Mouse (Mus musculus): ENCODE measurements around the gene Cysltr1.

The Cysltr1 gene

DNA sequence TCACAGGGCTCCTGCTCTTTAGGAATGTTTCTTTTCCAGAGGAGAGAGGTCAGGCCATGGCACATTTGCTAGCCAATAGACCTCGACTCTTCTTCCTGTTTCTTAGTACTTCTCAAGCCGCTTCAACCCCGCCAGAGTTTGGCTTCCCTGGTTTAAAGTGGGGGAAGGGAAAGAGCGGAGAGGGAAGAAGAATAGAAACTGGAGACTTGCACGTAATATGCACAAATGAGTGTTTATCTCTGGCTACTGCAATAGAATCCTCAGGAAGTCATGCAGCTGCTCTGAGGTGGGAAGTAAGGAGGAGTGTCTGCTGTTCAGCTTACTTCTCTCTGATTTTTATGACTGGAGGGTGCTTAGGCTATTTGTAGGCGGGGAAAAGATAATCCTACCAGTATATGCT is at the start of gene Cysltr1:
Cysltr1 (minus strand) TSS at position 294 of the 400 bp plus-strand sequence.
- no peak for DNase-seq (ENCODE audit: low spot score)

DNA sequence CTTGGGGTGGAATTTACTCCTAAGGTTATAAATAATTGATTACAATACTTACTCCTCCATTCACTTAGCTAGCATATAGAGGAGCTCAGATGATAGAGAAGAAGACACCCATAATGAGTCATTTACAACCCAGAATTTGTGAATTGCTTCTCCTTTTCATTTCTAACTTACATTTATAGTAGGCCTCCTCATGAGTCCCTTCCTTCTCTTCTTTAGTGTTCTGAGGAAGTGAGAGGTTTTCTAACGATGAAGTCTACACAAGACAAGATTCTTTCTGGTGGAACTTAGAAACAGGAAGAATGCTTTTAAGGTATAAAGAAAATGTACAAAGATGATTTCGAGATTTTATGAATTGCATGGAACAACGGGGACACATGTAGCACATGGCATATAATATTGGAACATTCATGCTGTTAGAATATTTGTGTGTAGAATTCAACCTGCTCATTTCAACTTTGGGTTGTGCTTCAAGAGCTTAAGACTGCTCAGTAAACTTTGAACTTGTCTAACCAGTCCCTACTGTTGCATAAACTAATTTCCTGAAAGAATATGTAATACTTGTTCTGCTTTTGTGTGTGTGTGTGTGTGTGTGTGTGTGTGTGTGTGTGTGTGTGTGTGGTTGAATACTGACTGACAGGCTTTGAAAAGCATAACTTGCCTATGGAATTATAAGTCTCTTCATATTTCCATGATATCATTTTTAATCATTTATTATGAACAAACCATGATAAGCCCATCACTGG is 31.5 kb upstream of the Cysltr1 start:
- no peak for DNase-seq (ENCODE audit: low spot score)

DNA sequence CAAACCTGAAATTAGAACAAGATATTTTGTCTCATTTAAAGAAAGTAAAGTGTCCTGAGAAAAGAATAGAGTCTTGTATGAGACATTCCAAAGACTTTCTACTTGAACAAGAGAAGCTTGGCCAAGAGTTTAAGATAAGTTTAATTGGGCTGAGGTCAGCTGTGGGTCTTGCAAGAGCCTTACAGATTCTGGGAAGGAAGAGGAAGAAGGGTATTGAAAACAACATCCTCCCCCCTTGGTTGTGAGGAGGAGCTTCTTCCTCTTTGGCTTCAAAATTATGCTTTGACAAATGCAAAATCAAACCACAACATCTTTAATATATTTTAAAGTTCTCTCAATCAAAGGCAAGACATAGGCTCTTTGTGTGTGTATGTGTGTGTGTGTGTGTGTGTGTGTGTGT is 30.1 kb upstream of the Cysltr1 start:
- no peak for DNase-seq (ENCODE audit: low spot score)

DNA sequence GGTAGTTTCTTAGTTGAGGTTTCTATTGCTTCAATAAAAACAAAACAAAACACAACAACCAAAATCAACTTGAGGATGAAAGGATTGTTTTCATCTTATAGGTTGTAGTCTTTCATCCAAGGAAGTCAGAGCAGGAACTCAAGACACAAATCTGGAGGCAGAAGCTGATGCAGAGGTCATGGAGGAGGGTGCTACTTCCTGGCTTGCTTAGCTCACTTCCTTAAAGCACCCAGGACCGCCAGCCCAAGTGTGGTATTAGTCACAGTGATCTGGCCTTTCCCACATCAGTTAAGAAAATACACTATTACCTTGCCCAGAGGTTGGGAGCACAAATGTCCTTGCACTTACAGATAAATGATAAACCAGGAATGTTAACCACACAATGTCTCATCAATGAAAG is 25.0 kb upstream of the Cysltr1 start:
- no peak for DNase-seq (ENCODE audit: low spot score)

DNA sequence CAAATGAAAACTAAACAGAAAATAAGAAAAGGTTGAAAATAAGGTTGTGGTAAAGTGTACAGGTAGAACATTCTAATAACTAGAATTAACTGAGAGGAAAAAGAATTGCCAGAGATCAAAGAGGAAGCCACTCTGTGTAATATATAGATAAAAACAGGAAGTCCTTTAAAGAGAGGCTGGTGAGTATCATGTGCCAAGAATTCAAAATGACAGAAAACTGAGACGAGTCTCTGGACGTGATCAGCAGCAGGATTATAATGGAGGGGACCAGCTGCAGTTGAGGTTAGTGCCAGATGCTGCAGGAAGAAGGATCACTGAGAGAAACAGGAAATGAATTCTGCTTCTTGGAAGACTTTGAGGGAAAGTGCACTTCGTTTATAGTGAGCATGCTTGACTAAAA is 20.2 kb upstream of the Cysltr1 start:
- no peak for DNase-seq (ENCODE audit: low spot score)

DNA sequence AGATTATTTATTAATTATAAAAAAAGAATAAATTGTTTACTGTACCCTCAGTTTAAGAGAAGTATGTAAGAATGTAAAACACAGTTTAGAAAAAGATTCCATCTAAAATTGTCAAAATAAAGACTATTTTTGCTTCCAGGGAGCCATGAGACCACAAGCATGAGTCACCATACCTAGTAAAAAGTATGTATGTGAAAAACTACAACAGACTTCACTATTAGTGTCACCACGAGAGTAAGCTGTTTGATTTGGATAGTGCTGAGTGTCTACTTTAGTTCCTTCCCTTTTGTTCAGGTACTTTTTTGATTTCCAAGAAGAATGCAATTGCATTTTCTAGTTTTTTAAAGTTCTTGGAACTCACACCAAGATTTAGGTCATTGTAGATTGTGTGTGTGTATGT is 19.0 kb upstream of the Cysltr1 start:
- no peak for DNase-seq (ENCODE audit: low spot score)

DNA sequence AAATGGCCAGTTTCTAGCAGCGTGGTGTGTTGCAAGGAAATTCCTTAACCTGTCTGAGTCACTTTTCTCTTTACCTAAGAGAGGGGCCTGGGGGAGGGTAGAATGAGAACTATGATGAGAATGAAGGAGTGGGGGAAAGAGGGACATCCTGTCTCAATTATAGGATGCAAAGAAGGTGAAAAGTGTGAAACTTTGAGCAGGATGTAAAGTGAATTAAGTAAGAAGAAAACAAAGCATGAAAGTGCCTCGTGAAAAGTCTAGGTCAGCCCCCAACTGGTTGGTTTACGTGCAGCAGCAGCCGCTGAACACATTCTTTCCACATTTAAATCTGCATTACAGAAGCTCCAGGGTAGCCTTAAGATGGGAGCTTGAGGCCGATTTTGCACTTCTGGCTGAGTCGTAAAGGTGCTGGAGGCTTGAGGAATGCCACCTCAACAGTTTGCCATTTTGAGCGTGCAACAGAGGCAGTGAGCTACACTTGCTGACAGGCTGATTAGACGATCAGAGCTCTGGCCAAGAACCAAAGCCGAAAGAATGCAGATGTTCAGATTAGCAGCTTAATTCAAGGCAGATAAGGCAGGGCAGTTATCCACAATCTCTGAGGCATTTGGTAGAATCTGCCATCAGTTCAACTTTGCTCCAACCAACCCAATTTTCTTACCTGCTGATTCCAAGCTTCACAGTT is 763 bp downstream of the Cysltr1 start:
- no peak for DNase-seq (ENCODE audit: low spot score)

DNA sequence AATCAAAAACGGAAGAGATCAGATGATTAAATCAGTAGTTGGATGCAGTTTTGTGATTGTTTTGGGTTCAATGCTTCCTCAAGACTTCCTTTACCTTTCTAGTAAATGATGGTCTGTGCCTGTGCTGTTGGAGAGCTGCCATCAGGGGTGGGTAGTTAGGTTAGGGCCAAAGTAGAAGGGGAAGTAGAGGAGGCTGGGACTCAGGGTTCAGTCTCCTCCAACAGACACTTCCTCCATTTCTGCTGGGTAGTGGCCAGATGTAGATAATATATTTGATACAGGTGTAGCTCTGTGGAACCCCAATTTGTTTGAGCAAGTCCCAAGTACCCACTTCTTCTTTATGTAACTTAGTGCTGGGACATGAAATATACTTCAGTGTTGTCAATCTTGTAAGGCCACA is 7.6 kb downstream of the Cysltr1 start:
- DNase-seq (ENCODE audit: low spot score) = no peak

DNA sequence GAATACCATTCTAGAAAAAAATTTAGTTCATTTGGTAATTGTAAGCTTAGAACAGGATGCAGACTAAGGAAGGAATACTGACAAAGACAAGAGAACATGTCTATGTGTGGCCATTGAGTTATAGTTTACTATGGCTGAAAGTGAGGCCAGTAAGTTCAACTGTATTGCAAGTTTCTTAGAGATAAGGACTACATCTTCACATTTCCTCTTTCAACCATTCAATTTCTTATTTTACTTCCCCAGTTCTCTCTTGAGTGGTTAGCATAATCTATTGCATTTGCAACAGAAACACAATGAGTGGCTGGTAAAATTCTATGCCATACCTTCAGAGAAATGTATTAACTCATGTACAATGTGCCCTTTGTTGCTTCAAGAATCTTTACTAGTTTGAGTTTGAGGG is 9.6 kb downstream of the Cysltr1 start:
- DNase-seq (ENCODE audit: low spot score) = no peak

DNA sequence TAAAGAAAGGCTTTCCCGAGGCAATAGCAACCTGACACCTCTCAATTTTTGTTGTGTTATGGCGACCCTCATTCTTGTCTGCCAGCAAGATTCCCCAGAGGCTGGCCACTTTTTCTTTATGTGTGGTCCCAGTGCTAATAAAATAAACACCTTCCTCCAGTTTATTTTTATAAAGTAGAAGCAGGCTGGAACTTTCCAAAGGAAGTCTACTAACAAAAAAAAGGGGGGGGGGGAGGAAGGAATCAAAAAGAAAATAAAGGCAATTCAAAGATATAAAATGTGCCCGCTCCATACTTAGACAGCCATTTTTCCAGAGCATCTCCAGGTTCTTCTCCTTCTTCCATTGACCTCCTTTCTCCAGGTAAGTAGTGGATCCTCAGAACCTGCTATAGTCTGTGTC is 20.6 kb downstream of the Cysltr1 start, which contains the start of gene Gm5127:
Gm5127 (plus strand) TSS at position 301 of the 400 bp plus-strand sequence.
- no peak for DNase-seq (ENCODE audit: low spot score)

DNA sequence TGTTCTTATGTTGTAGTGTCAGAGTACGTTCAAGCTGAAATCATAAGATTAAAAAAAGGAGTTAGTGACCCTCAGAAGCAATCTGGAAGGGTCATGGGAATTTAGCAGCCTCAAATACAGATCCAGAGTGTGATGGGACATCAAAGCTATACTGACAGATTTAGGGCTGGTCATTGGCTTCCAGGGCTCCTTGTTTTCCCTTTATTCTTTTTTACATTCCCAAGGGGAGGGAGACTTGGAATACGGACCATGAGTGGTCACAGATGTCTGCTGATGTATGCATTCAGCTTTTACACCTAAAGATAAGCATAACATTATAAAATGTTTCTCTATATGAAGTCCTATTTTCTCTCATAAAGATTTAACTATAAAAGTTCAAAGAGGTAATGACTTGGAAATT is 21.3 kb downstream of the Cysltr1 start:
- DNase-seq (ENCODE audit: low spot score) = no peak

DNA sequence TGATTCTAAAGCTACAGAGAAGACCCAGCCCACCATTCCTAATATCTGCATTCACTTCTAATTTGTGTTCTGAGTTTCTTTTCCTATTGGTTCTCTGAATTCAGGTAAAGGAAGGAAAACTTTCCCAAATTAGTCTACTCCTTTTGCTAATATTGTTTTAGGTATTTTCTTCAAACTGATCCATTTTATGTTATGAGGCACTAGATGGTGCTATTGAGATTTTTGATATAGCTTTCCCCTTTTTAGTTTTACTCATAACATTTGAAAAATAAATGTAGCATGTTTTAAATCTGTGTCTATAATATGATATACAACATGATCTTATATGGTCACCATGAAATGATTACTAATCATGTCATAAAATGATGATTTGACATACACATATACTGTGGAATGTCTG is 23.1 kb downstream of the Cysltr1 start:
- DNase-seq (ENCODE audit: low spot score) = no peak

DNA sequence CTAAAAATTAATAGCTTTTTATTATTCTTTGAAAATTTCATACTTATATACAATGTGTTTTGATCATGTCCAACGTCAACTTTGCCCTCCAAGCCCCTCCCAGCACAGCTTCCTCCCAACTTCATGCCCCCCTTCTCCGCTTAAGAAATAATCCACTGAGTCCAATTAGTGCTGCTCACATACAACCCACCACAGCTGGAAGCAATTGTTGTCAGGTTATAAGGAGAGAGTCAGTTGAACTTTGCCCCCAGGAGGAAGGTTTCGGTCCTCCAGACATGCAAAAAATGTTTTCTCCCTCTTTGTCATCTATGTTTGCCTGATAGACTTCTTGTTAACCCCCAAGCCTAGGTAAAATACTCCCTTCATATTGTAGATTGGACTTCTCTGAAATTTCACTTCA is 24.5 kb downstream of the Cysltr1 start:
- DNase-seq (ENCODE audit: low spot score) = no peak

DNA sequence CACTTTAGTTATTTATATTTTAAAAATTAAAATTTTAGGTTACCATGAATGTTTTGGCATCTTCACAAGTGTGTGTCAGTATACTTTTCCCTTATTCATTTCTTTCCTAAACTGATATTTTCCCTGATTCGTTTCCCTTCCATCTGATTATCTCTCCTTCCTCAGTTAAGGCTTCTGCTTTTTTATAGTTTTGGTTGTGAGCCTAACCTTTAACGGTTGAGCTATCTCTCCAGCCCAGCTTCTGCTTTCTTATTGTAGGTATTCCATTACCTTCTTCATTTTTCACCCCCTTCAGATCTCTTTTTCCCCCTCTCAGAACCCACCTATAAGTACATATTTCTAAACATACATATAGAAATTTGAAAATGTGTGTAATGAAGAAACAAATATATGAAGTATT is 48.0 kb downstream of the Cysltr1 start:
- DNase-seq (ENCODE audit: low spot score) = no peak

DNA sequence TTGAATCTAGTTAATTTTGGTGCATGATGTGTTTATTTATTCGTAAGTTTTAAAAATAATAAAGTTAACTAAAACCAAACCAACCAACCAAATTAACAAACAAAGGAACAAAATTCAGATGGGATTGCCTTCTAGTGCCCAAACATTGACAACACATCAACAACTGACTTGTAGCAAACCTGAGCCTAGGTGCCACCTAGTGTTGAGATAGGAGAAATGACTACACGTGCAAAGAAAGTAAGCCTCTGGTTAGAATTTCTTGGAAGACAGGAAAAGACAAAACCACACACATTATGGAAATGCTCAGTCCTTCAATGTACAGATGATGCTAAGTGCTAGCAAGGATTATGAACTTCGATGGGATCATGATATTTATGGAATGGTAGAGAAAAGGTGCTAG is 67.1 kb downstream of the Cysltr1 start:
- DNase-seq (ENCODE audit: low spot score) = no peak
